In genomic region chr7:112953777-112954291, GRCm38 (mm10) we compare ENCODE assay signal across 9 mouse cellular contexts. TPM values are rescaled to one million over a fixed set of nuclear protein-coding genes. Genes with fewer than 3 reads are reported as not detected.
DNase-seq lines count a peak whose midpoint lies in the region; ATAC-seq lines count a peak whose summit lies in the region.
"Had no signal": no experiment of that assay in that cellular context is flagged by ENCODE, and none has a peak within 500 bp of the region (broad histone marks: within the 10 kb centered on the region; RNA-seq: fewer than 3 reads in every experiment).

Gene Rassf10, plus strand, starts transcription at chr7:112953962.

- H3K9me3 ChIP-seq in embryonic facial prominence, embryonic 12.5 days: no peaks in the 10 kb centered on the region
- no peaks in the 10 kb centered on the region for H3K9me3 ChIP-seq in liver, embryonic 16.5 days (replicated peaks; ENCODE audit: control insufficient read depth, low read length)
- H3K9me3 ChIP-seq in neural tube, embryonic 14.5 days (ENCODE audit: control insufficient read depth, low read length): no peaks in the 10 kb centered on the region

- peak; percentile 2 to 15 for DNase-seq in left cerebral cortex, adult 8-10 months (ENCODE audit: low spot score in 2 of 2)
- no peak for DNase-seq in left cerebral cortex, adult 9 months (ENCODE audit: low spot score in 2 of 2)
- DNase-seq in heart, adult 9 months (ENCODE audit: low spot score in 2 of 2): peak; percentile 80 to 81
- DNase-seq in kidney, adult 8-10 months: peak; percentile 91 to 94
- DNase-seq in urinary bladder, postnatal 36 days (ENCODE audit: low spot score in 2 of 2): peak; percentile 84 to 88

- peak within 1 kb of the TSS; percentile 81 for H3K4me2 ChIP-seq in embryonic facial prominence, embryonic 12.5 days (replicated peaks)
- H3K4me2 ChIP-seq in liver, embryonic 16.5 days (ENCODE audit: low read depth, low read length): peak within 1 kb of the TSS; percentile 60
- peak within 1 kb of the TSS; percentile 79 for H3K4me2 ChIP-seq in neural tube, embryonic 14.5 days (ENCODE audit: low read depth, low read length)

- H3K4me1 ChIP-seq in embryonic facial prominence, embryonic 12.5 days: peaks cover 24% of the 10 kb centered on the region
- no peaks in the 10 kb centered on the region; the same call in none of the 2 replicates for H3K4me1 ChIP-seq in liver, embryonic 16.5 days (ENCODE audit: control insufficient read depth, low read depth, low read length)
- H3K4me1 ChIP-seq in neural tube, embryonic 14.5 days (ENCODE audit: control insufficient read depth, insufficient read depth, low read length): no peaks in the 10 kb centered on the region

- ATAC-seq in embryonic facial prominence, embryonic 12.5 days (ENCODE audit: insufficient number of reproducible peaks, insufficient read depth, low FRiP score, low TSS enrichment): peak; percentile 82; the same call in 1 of the 2 replicates
- peak; percentile 85 for ATAC-seq in liver, embryonic 16.5 days (ENCODE audit: low read depth)
- peak; percentile 69 for ATAC-seq in neural tube, embryonic 14.5 days (ENCODE audit: low read depth)

- peak within 1 kb of the TSS; percentile 46 for H3K4me3 ChIP-seq in embryonic facial prominence, embryonic 12.5 days
- H3K4me3 ChIP-seq in liver, embryonic 16.5 days (ENCODE audit: low read depth, low read length): peak within 1 kb of the TSS; percentile 43
- peak within 1 kb of the TSS; percentile 44 for H3K4me3 ChIP-seq in neural tube, embryonic 14.5 days (ENCODE audit: low read depth, low read length)

- H3K9ac ChIP-seq in embryonic facial prominence, embryonic 12.5 days: peak within 1 kb of the TSS; percentile 49
- H3K9ac ChIP-seq in liver, embryonic 16.5 days (ENCODE audit: low read depth, low read length): no peak within 1 kb of the TSS
- peak within 1 kb of the TSS; percentile 37 for H3K9ac ChIP-seq in neural tube, embryonic 14.5 days (replicated peaks; ENCODE audit: low read depth, low read length)

- under 1% methylated on average over 38 of the region's 41 CpGs for WGBS in embryonic facial prominence, embryonic 12.5 days
- WGBS in liver, embryonic 16.5 days (ENCODE audit: insufficient replicate concordance): 2% methylated on average over 39 of the region's 41 CpGs
- under 1% methylated on average over 41 of the region's 41 CpGs for WGBS in neural tube, embryonic 14.5 days

- H3K27ac ChIP-seq in embryonic facial prominence, embryonic 12.5 days: no peak within 1 kb of the TSS
- H3K27ac ChIP-seq in liver, embryonic 16.5 days (ENCODE audit: low read length): no peak within 1 kb of the TSS
- 0 out of 2 replicates have a peak within 1 kb of the TSS, but pooled peaks have one; percentile 5 for H3K27ac ChIP-seq in neural tube, embryonic 14.5 days (ENCODE audit: low read depth, low read length)

- H3K27me3 ChIP-seq in embryonic facial prominence, embryonic 12.5 days: peaks cover 37% of the 10 kb centered on the region
- H3K27me3 ChIP-seq in liver, embryonic 16.5 days (ENCODE audit: control insufficient read depth, insufficient read depth, low read depth, low read length): peaks cover 37% of the 10 kb centered on the region
- H3K27me3 ChIP-seq in neural tube, embryonic 14.5 days (ENCODE audit: control insufficient read depth, insufficient read depth, low read length): peaks cover 23% of the 10 kb centered on the region

- no peaks in the 10 kb centered on the region for H3K36me3 ChIP-seq in embryonic facial prominence, embryonic 12.5 days
- no peaks in the 10 kb centered on the region for H3K36me3 ChIP-seq in liver, embryonic 16.5 days (ENCODE audit: control insufficient read depth, insufficient read depth)
- H3K36me3 ChIP-seq in neural tube, embryonic 14.5 days (ENCODE audit: control insufficient read depth, insufficient read depth, low read length): no peaks in the 10 kb centered on the region

RNA-seq across cellular contexts. Expression of gene Rassf10, which starts in this region (rescaled TPM):
- total RNA-seq in left cerebral cortex, adult 8-10 months (2022): under 1 TPM; 0.59 to 0.98 (median 0.78) TPM
- 3.5 and 3.7 TPM in 2 replicates for polyA plus RNA-seq in embryonic facial prominence, embryonic 12.5 days (2016; fragmentation: Nextera tagmentation; extraction: Ambion mirVana)
- 0.04 TPM in 1 of 2 replicates, not detected in the other for polyA plus RNA-seq in liver, embryonic 16.5 days (2015; fragmentation: Nextera tagmentation; extraction: Ambion mirVana)
- 2.5 and 4.1 TPM in 2 replicates for polyA plus RNA-seq in neural tube, embryonic 14.5 days (2014; fragmentation: Nextera tagmentation; extraction: Ambion mirVana)
- total RNA-seq: neutrophil, adult 5-6 weeks had no signal

Comparison
In these comparisons a context has a peak if more than half of its experiments do, and no peak if none do; other contexts are left out.
1. Peak in DNase-seq in left cerebral cortex, adult 8-10 months; RNA of the gene not detected or under 1 TPM.
2. Peak in ATAC-seq, H3K4me3 ChIP-seq and H3K4me2 ChIP-seq in liver, embryonic 16.5 days; RNA of the gene not detected or under 1 TPM.
3. DNase-seq: peak in heart, adult 9 months (2 of 2), kidney, adult 8-10 months (2 of 2) and urinary bladder, postnatal 36 days (2 of 2); none in left cerebral cortex, adult 9 months (0 of 2).
4. Peak in every context shown above with its lines, with median percentiles within 50 percentile points of each other: ATAC-seq, H3K4me2 ChIP-seq and H3K4me3 ChIP-seq.